Mouse (Mus musculus): ENCODE results near the gene Arfgef3. TPM values are rescaled to one million over a fixed set of nuclear protein-coding genes. Genes with fewer than 3 reads are reported as not detected.

The Arfgef3 gene
- total RNA-seq (2014; rRNA removed; ENCODE audit: low replicate concordance), result 1.5 and 1.8 TPM in 2 replicates
- polyA plus RNA-seq (2015; fragmentation: Nextera tagmentation; extraction: Ambion mirVana), result 0.12 and 0.14 TPM in 2 replicates

DNA sequence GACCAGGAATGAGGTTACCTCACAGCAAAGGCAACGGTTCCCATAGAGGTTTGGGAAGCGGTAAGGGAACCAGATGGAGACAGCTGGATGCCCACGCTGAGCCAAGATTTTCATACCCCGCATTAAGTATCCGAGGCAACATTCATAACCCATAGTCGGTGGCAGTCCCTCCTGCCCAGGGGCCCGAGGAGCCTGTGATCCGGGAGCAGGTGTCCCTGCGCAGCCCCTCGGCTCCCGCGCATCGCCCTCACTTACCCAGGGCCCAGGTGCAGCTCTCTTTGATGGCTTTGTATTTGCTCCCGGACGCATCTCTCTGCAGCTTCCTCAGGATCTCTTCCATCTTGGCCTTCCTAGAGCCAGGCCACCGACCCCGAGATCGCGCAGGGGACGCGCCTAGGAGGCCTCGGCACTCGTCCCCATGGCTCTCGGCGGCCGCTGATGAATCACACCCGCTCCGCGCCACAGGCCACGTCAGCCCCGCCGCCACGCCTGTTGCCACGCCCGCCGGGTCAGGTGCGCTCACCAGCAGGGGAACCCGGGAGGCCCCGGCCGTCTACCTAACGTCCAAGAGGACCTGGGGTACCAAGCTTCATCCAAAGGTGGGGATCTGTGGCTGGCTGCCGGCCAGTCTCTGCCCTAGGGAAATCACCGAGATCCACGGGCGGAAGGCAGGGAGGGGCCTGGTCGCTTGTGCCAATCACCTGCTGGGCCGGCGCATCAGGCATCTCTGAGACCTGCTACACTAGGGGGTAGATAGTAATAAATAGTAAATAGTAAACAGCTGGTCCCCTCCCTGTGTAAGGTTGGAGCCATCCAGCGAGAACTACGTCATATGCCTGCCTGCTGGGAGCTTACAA lies at the start of gene Arfgef3:
Gene Arfgef3, minus strand, starts transcription at position 664 of the 857 bp plus-strand sequence.
- Histone ChIP-seq H3K36me3 (replicated peaks; ENCODE audit: control insufficient read depth, insufficient read depth, low read length) (no peaks in the 10 kb centered on the region), H3K27ac (ENCODE audit: low read depth) (no peak within 1 kb of the TSS), H3K27me3 (ENCODE audit: control insufficient read depth, insufficient read depth, low read length) (0 out of 2 replicates have a peak, but pooled peaks cover 7% of the 10 kb centered on the region), H3K4me2 (ENCODE audit: low read depth, low read length) (peak within 1 kb of the TSS; percentile 89), H3K9ac (replicated peaks; ENCODE audit: low read depth, low read length) (peak within 1 kb of the TSS; percentile 39), H3K4me3 (ENCODE audit: low read depth, low read length) (peak within 1 kb of the TSS; percentile 60), H3K4me1 (ENCODE audit: control insufficient read depth, insufficient read depth) (peaks cover 5% of the 10 kb centered on the region; the same call in 1 of the 2 replicates), H3K9me3 (replicated peaks; ENCODE audit: control insufficient read depth, low read length) (no peaks in the 10 kb centered on the region)
- WGBS, result 2% methylated on average over 50 of the region's 50 CpGs
- DNase-seq (ENCODE audit: low spot score), result peak; percentile 26
- peak; percentile 76 for ATAC-seq (ENCODE audit: insufficient read depth, low read depth)
- TF ChIP-seq CTCF (IDR thresholded peaks at IDR 0.05; ENCODE audit: low read depth), result no peak
- TF ChIP-seq EP300 (IDR thresholded peaks at IDR 0.05; ENCODE audit: low read depth), result no peak

- Histone ChIP-seq H3K9me3 (replicated peaks; ENCODE audit: control insufficient read depth, low read length) (no peaks in the 10 kb centered on the region), H3K36me3 (replicated peaks; ENCODE audit: control insufficient read depth, insufficient read depth, low read length) (no peaks in the 10 kb centered on the region), H3K4me1 (ENCODE audit: control insufficient read depth, insufficient read depth) (no peaks in the 10 kb centered on the region), H3K4me2 (ENCODE audit: low read depth, low read length) (no peak overlapping the region), H3K27me3 (ENCODE audit: control insufficient read depth, insufficient read depth, low read length) (no peaks in the 10 kb centered on the region), H3K27ac (ENCODE audit: low read depth) (no peak overlapping the region), H3K9ac (replicated peaks; ENCODE audit: low read depth, low read length) (no peak overlapping the region), H3K4me3 (ENCODE audit: low read depth, low read length) (no peak overlapping the region)
- DNase-seq (ENCODE audit: low spot score), result no peak
- 79% methylated on average over 4 of the region's 4 CpGs for WGBS
- TF ChIP-seq EP300 (IDR thresholded peaks at IDR 0.05; ENCODE audit: low read depth) (no peak), CTCF (IDR thresholded peaks at IDR 0.05; ENCODE audit: low read depth) (no peak)
- no peak for ATAC-seq (ENCODE audit: insufficient read depth, low read depth)
These were observed 46.3 kb upstream of the Arfgef3 start for GRCm38 (mm10) chr10:18790063-18790462.

DNA sequence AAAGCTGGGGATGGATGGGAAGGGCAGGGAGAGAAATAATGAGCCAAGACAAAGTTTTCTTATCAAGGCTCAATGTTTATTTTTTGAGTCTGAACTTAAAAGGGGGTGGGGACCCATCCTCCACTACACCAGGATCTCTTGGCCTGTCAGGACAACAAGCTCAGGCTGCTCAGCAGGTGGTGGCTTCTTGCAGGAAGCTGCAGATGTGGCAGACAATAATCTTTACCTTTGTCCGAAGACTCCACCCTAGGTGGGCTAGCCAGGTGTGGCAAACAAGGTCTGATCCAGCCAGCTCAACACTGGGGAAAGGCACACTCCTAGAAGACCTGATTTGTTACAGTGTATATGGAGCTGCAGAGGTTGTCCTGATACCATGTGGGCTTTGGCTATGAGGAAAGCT lies 44.9 kb upstream of the Arfgef3 start:
- no peak for DNase-seq (ENCODE audit: low spot score)

GRCm38 (mm10) chr10:18786693-18787092 lies 42.9 kb upstream of the Arfgef3 start, which contains the start of gene Gm4922:
Gene Gm4922, minus strand, starts transcription at chr10:18786793.
- no peaks in the 10 kb centered on the region for H3K36me3 ChIP-seq (replicated peaks; ENCODE audit: control insufficient read depth, insufficient read depth, low read length)
- no peaks in the 10 kb centered on the region for H3K9me3 ChIP-seq (replicated peaks; ENCODE audit: control insufficient read depth, low read length)

More for the DNA sequence above, 44.9 kb upstream of the Arfgef3 start:
- no peak overlapping the region for H3K4me2 ChIP-seq (ENCODE audit: low read depth, low read length)
- H3K9ac ChIP-seq (replicated peaks; ENCODE audit: low read depth, low read length), result no peak overlapping the region
- H3K4me3 ChIP-seq (ENCODE audit: low read depth, low read length), result no peak overlapping the region
- no peaks in the 10 kb centered on the region for H3K27me3 ChIP-seq (ENCODE audit: control insufficient read depth, insufficient read depth, low read length)
- H3K36me3 ChIP-seq (replicated peaks; ENCODE audit: control insufficient read depth, insufficient read depth, low read length), result no peaks in the 10 kb centered on the region
- ATAC-seq (ENCODE audit: insufficient read depth, low read depth), result no peak
- no peak overlapping the region for H3K27ac ChIP-seq (ENCODE audit: low read depth)
- H3K9me3 ChIP-seq (replicated peaks; ENCODE audit: control insufficient read depth, low read length), result no peaks in the 10 kb centered on the region
- TF ChIP-seq CTCF (IDR thresholded peaks at IDR 0.05; ENCODE audit: low read depth) (no peak), EP300 (IDR thresholded peaks at IDR 0.05; ENCODE audit: low read depth) (no peak)
- H3K4me1 ChIP-seq (ENCODE audit: control insufficient read depth, insufficient read depth), result no peaks in the 10 kb centered on the region
- WGBS, result 48% methylated on average over 1 of the region's 1 CpGs

DNA sequence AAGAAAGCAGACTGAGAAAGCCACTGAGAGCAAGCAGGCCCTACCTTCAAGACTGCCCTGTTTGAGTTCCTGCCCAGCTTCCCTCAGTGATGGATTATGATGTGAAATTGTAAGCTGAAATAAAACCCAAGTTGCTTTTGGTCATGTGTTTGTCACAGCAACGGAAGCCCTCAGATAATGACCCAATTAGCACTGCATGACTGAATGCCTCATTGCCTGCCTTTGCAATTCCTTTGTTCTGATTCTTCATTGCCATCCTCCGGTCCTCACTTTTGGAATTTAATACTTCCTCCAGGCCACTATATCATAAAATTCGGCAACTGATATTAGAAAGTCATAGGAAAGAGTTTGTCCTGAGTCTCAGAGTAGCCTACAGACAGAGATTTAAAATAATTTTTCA lies 33.8 kb upstream of the Arfgef3 start:
- ATAC-seq (ENCODE audit: insufficient read depth, low read depth), result no peak
- Histone ChIP-seq H3K27me3 (ENCODE audit: control insufficient read depth, insufficient read depth, low read length) (no peaks in the 10 kb centered on the region), H3K4me3 (ENCODE audit: low read depth, low read length) (no peak overlapping the region), H3K27ac (ENCODE audit: low read depth) (no peak overlapping the region), H3K9ac (replicated peaks; ENCODE audit: low read depth, low read length) (no peak overlapping the region), H3K9me3 (replicated peaks; ENCODE audit: control insufficient read depth, low read length) (no peaks in the 10 kb centered on the region), H3K4me1 (ENCODE audit: control insufficient read depth, insufficient read depth) (peaks cover 16% of the 10 kb centered on the region), H3K4me2 (ENCODE audit: low read depth, low read length) (no peak overlapping the region), H3K36me3 (replicated peaks; ENCODE audit: control insufficient read depth, insufficient read depth, low read length) (no peaks in the 10 kb centered on the region)
- WGBS, result 71% methylated on average over 3 of the region's 3 CpGs
- TF ChIP-seq CTCF (IDR thresholded peaks at IDR 0.05; ENCODE audit: low read depth) (no peak), EP300 (IDR thresholded peaks at IDR 0.05; ENCODE audit: low read depth) (no peak)
- no peak for DNase-seq (ENCODE audit: low spot score)

More at GRCm38 (mm10) chr10:18786693-18787092, 42.9 kb upstream of the Arfgef3 start, which contains the start of gene Gm4922:
- ATAC-seq (ENCODE audit: insufficient read depth, low read depth), result no peak
- no peak within 1 kb of the TSS for H3K9ac ChIP-seq (replicated peaks; ENCODE audit: low read depth, low read length)
- no peak within 1 kb of the TSS for H3K27ac ChIP-seq (ENCODE audit: low read depth)
- DNase-seq (ENCODE audit: low spot score), result no peak
- no peaks in the 10 kb centered on the region for H3K27me3 ChIP-seq (ENCODE audit: control insufficient read depth, insufficient read depth, low read length)
- no peak within 1 kb of the TSS for H3K4me3 ChIP-seq (ENCODE audit: low read depth, low read length)
- TF ChIP-seq CTCF (IDR thresholded peaks at IDR 0.05; ENCODE audit: low read depth), result no peak
- TF ChIP-seq EP300 (IDR thresholded peaks at IDR 0.05; ENCODE audit: low read depth), result no peak
- H3K4me2 ChIP-seq (ENCODE audit: low read depth, low read length), result no peak within 1 kb of the TSS
- no peaks in the 10 kb centered on the region for H3K4me1 ChIP-seq (ENCODE audit: control insufficient read depth, insufficient read depth)
- WGBS, result 93% methylated on average over 1 of the region's 1 CpGs
